Mouse (Mus musculus): ENCODE measurements around the gene Exoc2.

Gene Exoc2

GRCm38 (mm10) chr13:30891223-30891622, 82.7 kb downstream of the Exoc2 start:
- no peak for DNase-seq (ENCODE audit: low read depth)

DNA sequence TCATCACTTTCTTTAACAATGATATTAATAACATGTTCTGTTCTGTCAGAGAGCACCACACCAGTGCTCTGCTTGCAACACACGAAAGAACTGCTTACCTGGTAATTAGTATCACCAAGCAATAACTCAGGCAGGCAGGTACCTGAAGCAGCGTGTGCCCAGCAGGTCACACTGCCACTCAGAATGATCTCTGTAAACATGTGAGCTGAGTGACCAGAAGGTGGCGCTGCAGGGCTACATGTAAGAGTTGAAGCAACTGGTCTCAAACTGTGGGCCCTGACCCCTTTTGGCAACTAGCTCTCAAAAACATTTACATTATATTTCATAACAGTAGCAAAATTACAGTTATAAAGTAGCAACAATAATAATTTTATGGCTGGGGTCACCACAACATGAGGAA, 85.4 kb downstream of the Exoc2 start:
- peak; percentile 85 for DNase-seq (ENCODE audit: low read depth)

- DNase-seq (ENCODE audit: low read depth) = no peak
Observed at GRCm38 (mm10) chr13:30880310-30880709, 93.6 kb downstream of the Exoc2 start.

DNA sequence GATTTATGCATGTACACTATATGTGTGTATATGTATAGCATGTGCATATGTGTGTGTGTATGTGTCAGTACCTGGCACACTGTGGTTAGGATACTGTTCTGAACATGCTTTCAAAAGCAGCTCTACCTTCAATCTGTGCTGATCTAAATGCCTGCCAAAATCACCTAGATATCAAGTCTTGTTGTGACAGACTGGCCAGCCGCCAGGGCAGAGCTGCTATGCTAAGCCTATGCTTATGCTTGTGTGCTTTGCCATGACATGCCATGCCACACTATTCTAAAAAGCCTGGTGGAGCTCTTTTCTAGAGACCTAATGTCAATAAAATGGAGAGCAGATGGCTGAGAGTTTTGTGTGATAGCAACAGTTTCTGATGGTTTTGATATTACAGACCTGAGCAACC, 94.0 kb downstream of the Exoc2 start:
- DNase-seq (ENCODE audit: low read depth) = no peak

GRCm38 (mm10) chr13:30875825-30876224, 98.1 kb downstream of the Exoc2 start:
- DNase-seq (ENCODE audit: low read depth) = no peak

- DNase-seq (ENCODE audit: low read depth) = no peak
Observed at GRCm38 (mm10) chr13:30873472-30873871, 100.4 kb downstream of the Exoc2 start.

DNA sequence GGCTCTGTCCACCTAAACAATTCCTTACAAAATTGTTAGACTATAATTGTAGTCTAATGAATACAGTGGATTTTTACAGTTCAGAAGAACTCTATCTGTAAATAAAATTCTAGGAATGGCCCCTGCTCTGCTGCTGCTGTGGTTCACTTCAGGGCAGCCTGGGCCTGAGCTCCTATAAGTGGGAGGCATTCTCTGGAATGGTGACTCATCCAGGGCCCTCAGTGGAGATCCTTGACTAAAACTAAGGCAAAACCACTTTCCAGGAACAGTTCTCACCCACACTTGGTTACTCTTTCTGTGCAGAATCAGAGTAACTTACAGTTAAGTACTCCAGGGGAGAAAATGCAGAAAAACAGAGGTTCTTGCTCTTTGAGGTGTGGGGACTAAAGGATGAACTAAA, 108.4 kb downstream of the Exoc2 start:
- no peak for DNase-seq (ENCODE audit: low read depth)

DNA sequence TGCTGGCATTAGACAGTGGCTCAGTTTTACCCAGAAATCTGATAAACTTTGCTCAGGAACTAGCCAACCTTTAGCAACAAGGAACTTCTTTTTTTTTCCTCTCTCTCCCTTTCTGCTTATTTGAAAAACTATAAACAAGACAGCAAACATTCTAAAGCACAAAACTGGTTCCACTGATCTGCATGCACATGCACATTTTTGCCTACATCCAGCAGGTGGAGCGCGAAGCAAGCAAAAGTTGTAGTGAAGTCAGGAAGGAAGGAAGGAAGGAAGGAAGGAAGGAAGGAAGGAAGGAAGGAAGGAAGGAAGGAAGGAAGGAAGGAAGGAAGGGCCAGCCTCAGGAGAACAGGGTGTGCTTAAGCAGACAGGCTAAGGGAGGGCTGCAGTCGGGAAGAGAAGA, 109.9 kb downstream of the Exoc2 start:
- DNase-seq (ENCODE audit: low read depth) = no peak

DNA sequence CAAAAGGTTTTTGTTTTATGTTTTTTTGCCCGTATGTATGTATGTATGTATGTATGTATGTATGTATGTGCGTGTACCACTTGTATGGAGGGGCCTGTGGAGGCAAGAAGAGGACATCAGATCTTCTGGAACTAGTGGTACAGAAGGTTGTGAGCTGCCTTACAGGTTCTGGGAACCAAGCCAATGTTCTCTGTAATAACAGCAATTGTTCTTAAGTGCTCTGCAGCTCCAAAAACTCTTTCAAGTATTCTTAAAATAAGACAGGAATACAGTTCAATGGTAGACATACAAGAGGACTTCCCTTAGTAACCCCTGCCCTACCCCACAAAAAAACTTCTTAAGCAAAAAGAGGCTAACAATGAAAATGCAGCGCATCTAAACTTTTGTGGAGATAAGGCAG, 115.5 kb downstream of the Exoc2 start:
- DNase-seq (ENCODE audit: low read depth) = no peak

GRCm38 (mm10) chr13:30850736-30851135, 123.2 kb downstream of the Exoc2 start:
- no peak for DNase-seq (ENCODE audit: low read depth)

GRCm38 (mm10) chr13:30848001-30848400, 125.9 kb downstream of the Exoc2 start:
- no peak for DNase-seq (ENCODE audit: low read depth)

- DNase-seq (ENCODE audit: low read depth) = no peak
Observed at GRCm38 (mm10) chr13:30846506-30846905, 127.4 kb downstream of the Exoc2 start.

- DNase-seq (ENCODE audit: low read depth) = no peak
Observed at GRCm38 (mm10) chr13:30843049-30843448, 130.8 kb downstream of the Exoc2 start.

GRCm38 (mm10) chr13:30841843-30842242, 132.1 kb downstream of the Exoc2 start:
- DNase-seq (ENCODE audit: low read depth) = no peak

DNA sequence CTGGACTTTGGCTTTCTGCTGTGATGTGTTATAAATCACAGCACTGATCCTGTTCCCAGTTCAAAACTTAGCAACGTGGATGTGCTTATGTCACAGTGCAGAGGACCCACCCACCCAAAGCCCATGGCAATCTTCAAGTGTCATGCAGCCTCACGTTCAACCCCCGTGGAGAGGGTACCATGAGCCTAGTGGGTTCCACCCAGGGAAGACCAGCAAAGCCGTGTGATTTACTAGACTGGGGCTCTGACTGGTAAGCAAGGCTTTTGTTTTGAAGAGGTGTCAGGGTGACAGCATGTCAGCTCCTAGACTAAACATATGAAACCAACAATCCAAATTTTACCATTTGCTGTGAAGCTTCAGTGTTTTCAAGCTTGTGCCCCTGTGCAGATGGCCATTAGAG, 132.6 kb downstream of the Exoc2 start:
- DNase-seq (ENCODE audit: low read depth) = no peak

DNA sequence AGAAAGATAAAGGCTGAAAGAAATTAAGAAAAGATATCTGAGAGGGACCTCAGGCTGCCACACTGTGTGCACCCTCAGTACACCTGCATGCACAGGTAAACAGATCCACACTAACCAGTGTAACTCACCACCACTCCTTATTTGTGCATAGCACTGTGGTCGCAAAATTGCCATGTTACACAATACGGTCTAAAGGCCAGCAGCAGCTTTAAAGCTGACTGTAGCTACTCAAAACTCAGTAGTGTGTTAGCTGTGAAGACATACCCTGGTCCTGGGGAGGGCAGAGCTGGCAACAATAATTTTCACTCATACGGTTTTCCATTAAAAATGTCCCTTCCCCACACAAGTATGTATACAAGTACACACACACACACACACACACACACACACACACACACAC, 133.2 kb downstream of the Exoc2 start:
- no peak for DNase-seq (ENCODE audit: low read depth)

DNA sequence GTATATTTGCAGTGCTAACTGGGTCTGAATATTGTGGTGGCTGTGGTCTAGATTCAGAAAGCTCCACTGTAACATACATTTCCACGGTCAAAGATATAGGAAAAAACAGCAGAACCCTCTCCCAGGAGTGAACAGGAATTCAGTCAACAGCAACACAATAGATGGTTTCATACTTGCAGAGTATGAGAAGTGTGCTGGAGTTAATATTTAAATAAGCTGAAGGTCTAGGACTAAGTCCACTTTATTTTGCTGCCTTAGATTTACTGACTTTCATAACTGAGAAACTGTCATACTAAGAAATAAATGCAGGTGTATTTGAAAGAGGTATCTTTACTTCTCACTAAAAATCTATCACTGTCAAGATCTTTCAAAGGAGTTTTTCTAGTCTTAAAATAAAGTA, 137.6 kb downstream of the Exoc2 start:
- DNase-seq (ENCODE audit: low read depth) = no peak

DNA sequence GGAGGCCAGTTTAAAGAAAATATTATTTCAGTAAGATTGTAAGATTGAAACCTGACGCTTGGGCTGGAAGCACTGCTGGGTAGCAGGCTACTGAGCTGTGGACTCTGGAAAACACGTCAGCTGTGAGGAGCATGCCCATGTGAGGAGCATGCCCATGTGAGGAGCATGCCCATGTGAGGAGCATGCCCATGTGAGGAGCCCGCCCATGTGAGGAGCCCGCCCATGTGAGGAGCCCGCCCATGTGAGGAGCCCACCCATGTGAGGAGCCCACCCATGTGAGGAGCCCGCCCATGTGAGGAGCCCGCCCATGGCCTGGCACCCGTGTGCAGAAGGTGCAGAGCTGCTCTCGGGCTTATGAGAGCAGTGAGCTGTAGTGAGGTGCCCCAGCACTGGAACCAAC, 139.0 kb downstream of the Exoc2 start:
- DNase-seq (ENCODE audit: low read depth) = no peak

- DNase-seq (ENCODE audit: low read depth) = peak; percentile 59
Observed at GRCm38 (mm10) chr13:30834349-30834748, 139.5 kb downstream of the Exoc2 start.

DNA sequence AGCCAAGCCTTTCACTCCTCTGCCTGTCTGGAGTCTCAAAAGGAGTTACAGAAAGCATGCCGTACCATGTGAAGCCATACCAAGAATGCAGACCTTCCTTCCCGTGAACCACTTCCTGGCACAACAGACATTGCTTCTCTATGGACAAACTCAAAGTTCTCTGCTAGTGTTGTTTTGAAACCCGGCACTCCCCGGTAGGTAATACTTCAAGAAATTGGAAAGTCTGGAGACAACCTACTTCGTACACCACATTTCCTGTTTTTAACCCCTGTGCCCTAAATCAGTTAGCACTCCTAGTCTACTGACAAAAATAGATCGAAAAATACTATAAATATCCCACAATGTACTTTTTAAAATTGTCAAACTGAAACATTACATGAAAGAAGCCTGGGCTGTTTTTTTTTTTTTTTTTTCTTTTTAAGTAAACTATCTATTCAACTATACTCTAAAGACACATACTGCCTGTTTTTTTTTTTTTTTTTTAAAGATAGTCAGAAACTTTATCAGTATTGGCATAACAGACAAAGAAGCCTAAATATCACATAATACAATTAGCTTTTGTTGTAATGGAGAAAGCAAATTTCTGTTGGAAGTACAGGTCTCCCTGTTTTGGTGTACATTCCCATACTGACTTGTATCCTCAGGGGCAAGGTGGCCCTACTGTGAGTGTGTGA, 140.3 kb downstream of the Exoc2 start:
- peak; percentile 68 for DNase-seq (ENCODE audit: low read depth)

GRCm38 (mm10) chr13:30831369-30831768, 142.5 kb downstream of the Exoc2 start:
- DNase-seq (ENCODE audit: low read depth) = no peak

- DNase-seq (ENCODE audit: low read depth) = no peak
Observed at GRCm38 (mm10) chr13:30826511-30826910, 147.4 kb downstream of the Exoc2 start.

GRCm38 (mm10) chr13:30824903-30825302, 149.0 kb downstream of the Exoc2 start:
- peak; percentile 55 for DNase-seq (ENCODE audit: low read depth)

- DNase-seq (ENCODE audit: low read depth) = no peak
Observed at GRCm38 (mm10) chr13:30820555-30820954, 153.3 kb downstream of the Exoc2 start.

- DNase-seq (ENCODE audit: low read depth) = peak; percentile 40
Observed at GRCm38 (mm10) chr13:30819891-30820290, 154.0 kb downstream of the Exoc2 start.

Measured in naive thymus-derived CD4-positive, alpha-beta T cell, adult 2 months (primary cell).